Mouse (Mus musculus) neutrophil, adult 5-6 weeks (primary cell): ENCODE results near the gene Cdk10. TPM values are rescaled to one million over a fixed set of nuclear protein-coding genes. Genes with fewer than 3 reads are reported as not detected.
"Not testable (repeated sequence)": the region's sequence is repeated elsewhere in the genome, so short reads cannot be mapped to it uniquely, and the experiment has no call there.

ENCODE experiments used
- ATAC-seq: fragments of 151-379, 151-347 bp; 2 replicates; pipeline ENCODE4 v1.8.0; 2017; ENCODE audit warnings: mild to moderate bottlenecking, moderate TSS enrichment; ENCODE audit not compliant: insufficient number of reproducible peaks, poor library complexity, low FRiP score, severe bottlenecking; ENCODE audit errors: extremely low read depth
- total RNA-seq: library from RNA; stranded (forward); fragments of 200-1000 nt; gene quantifications from 2 replicates; pipeline ENCODE4 v1.2.3, GENCODE M21; 2017

The Cdk10 gene
- total RNA-seq, 1 experiment from 2014 or later = 58.4 TPM

DNA sequence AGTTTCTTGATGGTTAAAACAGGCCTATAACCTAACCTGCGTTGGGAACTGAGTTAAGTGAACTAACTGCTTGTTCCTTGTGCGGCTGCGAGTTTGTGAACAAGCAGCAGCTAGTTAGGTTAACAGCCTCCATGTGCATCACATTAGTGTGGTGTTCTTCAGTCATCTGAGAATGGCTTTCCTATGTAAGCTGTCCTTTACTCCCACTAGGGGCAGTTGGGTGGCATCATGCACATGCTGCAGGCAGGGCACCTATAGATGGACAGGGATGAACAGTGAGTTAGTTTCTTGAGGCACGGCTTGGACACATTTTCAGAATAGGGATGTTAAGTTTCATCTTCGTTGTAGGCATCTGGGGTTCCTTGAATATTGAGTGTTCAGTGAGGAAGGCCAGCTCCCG, 30.5 kb downstream of the Cdk10 start:
- ATAC-seq = no peak

- ATAC-seq = no peak
Observed at GRCm38 (mm10) chr8:123257114-123257513, 32.5 kb downstream of the Cdk10 start.

- not testable (repeated sequence) for ATAC-seq
Observed at GRCm38 (mm10) chr8:123257593-123257992, 33.0 kb downstream of the Cdk10 start.

- no peak for ATAC-seq
Observed at GRCm38 (mm10) chr8:123267926-123268656, 43.4 kb downstream of the Cdk10 start.

- no peak for ATAC-seq
Observed at GRCm38 (mm10) chr8:123271147-123271546, 46.5 kb downstream of the Cdk10 start.

GRCm38 (mm10) chr8:123271901-123272300, 47.3 kb downstream of the Cdk10 start:
- no peak for ATAC-seq

- no peak for ATAC-seq
Observed at GRCm38 (mm10) chr8:123274447-123274846, 49.8 kb downstream of the Cdk10 start.

DNA sequence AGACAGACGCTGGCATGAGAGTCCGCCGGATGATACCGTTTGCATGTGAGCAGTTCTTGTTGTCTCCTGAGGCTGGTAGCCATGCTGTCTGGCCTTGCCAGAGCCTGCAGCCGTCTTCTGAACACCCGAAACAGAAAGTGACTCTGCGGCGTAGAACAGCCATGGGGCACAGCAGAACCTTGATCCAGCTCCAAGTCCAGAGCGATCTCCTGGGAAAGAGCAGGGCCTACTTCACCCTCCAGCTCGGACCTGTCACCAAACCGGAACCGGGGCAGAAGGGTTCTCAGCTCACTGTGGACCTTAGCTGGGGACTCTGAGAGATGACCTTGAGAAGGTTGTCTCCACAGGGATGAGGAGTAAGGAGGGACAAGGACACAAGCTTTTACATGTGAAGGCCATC, 50.5 kb downstream of the Cdk10 start:
- ATAC-seq = no peak

GRCm38 (mm10) chr8:123278445-123278844, 53.8 kb downstream of the Cdk10 start:
- ATAC-seq = no peak

- ATAC-seq = no peak; the same call in 1 of the 2 replicates
Observed at GRCm38 (mm10) chr8:123279828-123280227, 55.2 kb downstream of the Cdk10 start.

DNA sequence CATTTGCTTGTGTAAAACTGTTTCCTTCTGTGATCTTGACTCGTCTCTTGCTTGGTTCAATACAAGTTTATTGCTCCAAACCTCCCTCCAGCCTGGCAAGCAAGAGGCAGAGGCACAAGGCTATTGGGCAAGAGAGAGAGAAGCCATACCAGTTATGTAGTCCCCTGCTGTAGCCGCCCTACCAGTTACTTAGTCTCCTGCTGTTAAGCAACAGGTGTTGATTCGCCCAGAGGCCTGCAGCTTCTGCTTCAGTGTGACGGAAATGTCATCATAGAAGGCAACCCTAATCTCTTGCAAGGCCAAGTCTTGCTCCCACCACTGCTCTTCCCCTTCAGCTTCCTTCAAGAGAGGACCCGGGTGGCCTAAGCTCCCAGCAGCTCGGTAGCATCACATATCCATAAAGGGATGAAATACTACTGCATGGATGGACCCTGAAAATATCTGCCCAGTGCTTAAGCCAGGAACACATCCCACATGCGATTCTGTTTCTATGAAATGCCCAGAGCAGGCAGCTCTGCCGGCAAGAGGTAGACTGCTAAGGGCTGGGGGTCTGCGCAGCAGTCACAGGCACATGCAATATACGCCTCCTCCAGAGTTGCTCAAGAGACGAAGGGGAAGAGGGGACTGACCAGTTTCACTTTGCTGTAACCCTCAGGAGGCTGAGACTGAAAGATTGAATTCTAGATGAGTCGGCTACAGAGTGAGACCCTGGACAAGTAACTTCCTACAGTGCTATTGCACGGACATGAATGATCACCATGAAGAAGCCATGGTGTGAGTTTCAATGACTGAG, 55.9 kb downstream of the Cdk10 start:
- ATAC-seq = peak; percentile 72

Other genes with a start within 250 kb of the Cdk10 start
- 284 and 304 TPM in 2 replicates for gene Ankrd11, start 182.6 kb upstream of the Cdk10 start, total RNA-seq
- 47.3 and 65.8 TPM in 2 replicates for gene Spg7, start 161.9 kb upstream of the Cdk10 start, total RNA-seq
- gene Rpl13, start 122.5 kb upstream of the Cdk10 start, total RNA-seq = 1,023 and 1,109 TPM in 2 replicates
- 0.35 TPM in 1 of 2 replicates, not detected in the other for gene Cpne7, start 107.5 kb upstream of the Cdk10 start, total RNA-seq
- not detected in 2 replicates for gene Sult5a1, start 66.5 kb upstream of the Cdk10 start, total RNA-seq
- gene Dpep1, start 38.6 kb upstream of the Cdk10 start, total RNA-seq = not detected in 2 replicates
- gene Chmp1a, start 12.1 kb upstream of the Cdk10 start, total RNA-seq = 60.9 and 64.8 TPM in 2 replicates
- gene Spata33, start 12.0 kb upstream of the Cdk10 start, total RNA-seq = 0.12 TPM in 2 replicates
- gene Spata2l, start 11.4 kb downstream of the Cdk10 start, total RNA-seq = 3.5 and 6.8 TPM in 2 replicates
- 55.0 and 57.4 TPM in 2 replicates for gene Zfp276, start 29.4 kb downstream of the Cdk10 start, total RNA-seq
- 43.6 and 53.3 TPM in 2 replicates for gene Vps9d1, start 29.5 kb downstream of the Cdk10 start, total RNA-seq
- gene Fanca, start 93.7 kb downstream of the Cdk10 start, total RNA-seq = 26.8 and 30.6 TPM in 2 replicates
- gene Spire2, start 107.9 kb downstream of the Cdk10 start, total RNA-seq = 0.23 and 0.37 TPM in 2 replicates
- 275 and 330 TPM in 2 replicates for gene Tcf25, start 148.9 kb downstream of the Cdk10 start, total RNA-seq
- 0.61 TPM in 1 of 2 replicates, not detected in the other for gene Mc1r, start 182.3 kb downstream of the Cdk10 start, total RNA-seq
- gene Tubb3, start 186.6 kb downstream of the Cdk10 start, total RNA-seq = 1.2 TPM in 1 of 2 replicates, not detected in the other
- 5.0 and 6.2 TPM in 2 replicates for gene Def8, start 198.7 kb downstream of the Cdk10 start, total RNA-seq